Mouse (Mus musculus) ES-E14 (cell line): ENCODE results near the gene Slc15a1. TPM values are rescaled to one million over a fixed set of nuclear protein-coding genes. Genes with fewer than 3 reads are reported as not detected.
A peak's percentile ranks its signal among the peaks of the same experiment; 100 is the strongest.

Experiments used
- DNase-seq: peaks from one replicate; pipeline ENCODE4 v3.0.0-alpha.2; 2013; ENCODE audit warnings: low read depth, low spot score
- H3K27ac ChIP-seq: 2 replicates; pipeline ENCODE4 v1.5.1; 2012; ENCODE audit warnings: low read depth, mild to moderate bottlenecking, low read length, moderate library complexity, mixed read lengths; ENCODE audit not compliant: poor library complexity, insufficient read depth, severe bottlenecking
- H3K36me3 ChIP-seq: 2 replicates; pipeline ENCODE4 v1.6.1; 2012; ENCODE audit warnings: mild to moderate bottlenecking, low read length, moderate library complexity, mixed read lengths; ENCODE audit not compliant: control insufficient read depth, poor library complexity, insufficient read depth, severe bottlenecking
- H3K4me1 ChIP-seq, 2 experiments: fragments of 150-350 bp in 1 of 2; sonication (generic) in 1 of 2; 2 replicates each; pipeline ENCODE4 v1.6.1; 2012; ENCODE audit warnings: low read length in 2 of 2, mild to moderate bottlenecking in 1 of 2, mixed read lengths in 1 of 2; ENCODE audit not compliant: control insufficient read depth in 2 of 2, insufficient read depth in 2 of 2, poor library complexity in 1 of 2
- H3K4me3 ChIP-seq, 2 experiments: fragments of 150-350 bp in 1 of 2; sonication (generic) in 1 of 2; 2 replicates each; pipeline ENCODE4 v1.5.1; 2012; ENCODE audit warnings: low read length in 2 of 2, low read depth in 1 of 2, mild to moderate bottlenecking in 1 of 2, mixed read lengths in 1 of 2; ENCODE audit not compliant: insufficient read depth in 1 of 2, poor library complexity in 1 of 2, severe bottlenecking in 1 of 2
- H3K9ac ChIP-seq: 2 replicates; pipeline ENCODE4 v1.6.1; 2012; ENCODE audit warnings: low read depth, mild to moderate bottlenecking, low read length, mixed read lengths; ENCODE audit not compliant: poor library complexity, insufficient read depth, severe bottlenecking
- H3K9me3 ChIP-seq: fragments of 150-350 bp; sonication (generic); 2 replicates; pipeline ENCODE4 v1.6.1; 2012; ENCODE audit warnings: low read depth, mild to moderate bottlenecking, low read length; ENCODE audit not compliant: control insufficient read depth, insufficient read depth
- CHD2 ChIP-seq: IDR thresholded peaks from 2 replicates; pipeline ENCODE4 v1.6.1; 2014; ENCODE audit warnings: mild to moderate bottlenecking, low read depth, low read length, inconsistent platforms
- HCFC1 ChIP-seq: IDR thresholded peaks from 2 replicates; pipeline ENCODE4 v1.6.1; 2012; ENCODE audit warnings: low read length, inconsistent platforms, borderline replicate concordance; ENCODE audit not compliant: insufficient read depth
- MAFK ChIP-seq: IDR thresholded peaks from 2 replicates; pipeline ENCODE4 v1.6.1; 2014; ENCODE audit warnings: mild to moderate bottlenecking, low read depth, low read length, inconsistent platforms; ENCODE audit not compliant: insufficient read depth
- ZC3H11A ChIP-seq: IDR thresholded peaks from 2 replicates; pipeline ENCODE4 v1.6.1; 2012; ENCODE audit warnings: low read depth, mild to moderate bottlenecking, inconsistent platforms, low read length, borderline replicate concordance
- ZNF384 ChIP-seq: IDR thresholded peaks from 2 replicates; pipeline ENCODE4 v1.6.1; 2012; ENCODE audit warnings: low read depth, low read length, inconsistent platforms
- in situ Hi-C, 2 experiments: fragments of 600-800 bp; cut with MboI; formaldehyde crosslinking; loops; one replicate each; pipeline ENCODE4 v1.15.1; 2025; ENCODE audit warnings: low sequenced_read_pairs in 2 of 2, inconsistent platforms in 1 of 2; ENCODE audit not compliant: unreplicated experiment in 2 of 2
- total RNA-seq: library from RNA; depleted of rRNA; stranded (reverse); fragments of 300-350 nt; gene quantifications from 2 replicates; pipeline ENCODE4 v1.2.3, GENCODE M21; 2012

The Slc15a1 gene
- total RNA-seq, 1 experiment, result 4.6 TPM

DNA sequence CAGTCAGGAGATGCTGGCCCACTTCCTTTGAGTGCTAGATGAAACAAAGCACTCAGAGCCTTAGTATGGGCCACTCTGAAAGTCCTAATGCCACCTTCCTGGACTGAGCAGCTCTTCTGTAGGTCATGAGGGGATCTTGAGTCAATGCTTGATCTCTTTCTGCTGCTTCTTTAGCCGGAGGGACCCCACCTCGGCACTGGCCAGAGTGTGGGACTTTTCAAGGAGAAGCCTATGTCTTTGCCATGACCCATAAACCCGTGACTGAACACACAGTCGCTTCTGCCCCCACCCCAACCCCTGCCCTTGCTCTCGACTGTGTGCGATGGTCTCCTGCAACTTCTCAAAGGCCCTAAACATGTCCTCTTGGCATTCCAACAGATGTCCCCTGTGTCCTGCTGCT is 52.8 kb downstream of the Slc15a1 start:
- TF ChIP-seq HCFC1 (no peak), CHD2 (no peak), ZC3H11A (no peak), ZNF384 (no peak), MAFK (no peak)
- H3K36me3 ChIP-seq, result no peaks in the 10 kb centered on the region
- no peak overlapping the region for H3K27ac ChIP-seq
- H3K9me3 ChIP-seq, result no peaks in the 10 kb centered on the region
- no peak overlapping the region for H3K9ac ChIP-seq
- in situ Hi-C loops, result no loop called here
- H3K4me1 ChIP-seq, result peaks cover 0 to 4% of the 10 kb centered on the region in 2 experiments; a peak in 1 of 4 replicates
- H3K4me3 ChIP-seq, result no peak overlapping the region
- no peak for DNase-seq

GRCm38 (mm10) chr14:121451424-121452029 is 53.5 kb downstream of the Slc15a1 start:
- H3K9ac ChIP-seq, result no peak overlapping the region
- TF ChIP-seq MAFK (no peak), ZC3H11A (no peak), CHD2 (no peak), ZNF384 (no peak), HCFC1 (no peak)
- in situ Hi-C loops, result no loop called here
- H3K4me1 ChIP-seq, result peaks cover 0 to 2% of the 10 kb centered on the region in 2 experiments; a peak in 1 of 4 replicates
- no peaks in the 10 kb centered on the region for H3K36me3 ChIP-seq
- DNase-seq, result no peak
- H3K4me3 ChIP-seq, result no peak overlapping the region
- no peaks in the 10 kb centered on the region for H3K9me3 ChIP-seq
- H3K27ac ChIP-seq, result no peak overlapping the region

DNA sequence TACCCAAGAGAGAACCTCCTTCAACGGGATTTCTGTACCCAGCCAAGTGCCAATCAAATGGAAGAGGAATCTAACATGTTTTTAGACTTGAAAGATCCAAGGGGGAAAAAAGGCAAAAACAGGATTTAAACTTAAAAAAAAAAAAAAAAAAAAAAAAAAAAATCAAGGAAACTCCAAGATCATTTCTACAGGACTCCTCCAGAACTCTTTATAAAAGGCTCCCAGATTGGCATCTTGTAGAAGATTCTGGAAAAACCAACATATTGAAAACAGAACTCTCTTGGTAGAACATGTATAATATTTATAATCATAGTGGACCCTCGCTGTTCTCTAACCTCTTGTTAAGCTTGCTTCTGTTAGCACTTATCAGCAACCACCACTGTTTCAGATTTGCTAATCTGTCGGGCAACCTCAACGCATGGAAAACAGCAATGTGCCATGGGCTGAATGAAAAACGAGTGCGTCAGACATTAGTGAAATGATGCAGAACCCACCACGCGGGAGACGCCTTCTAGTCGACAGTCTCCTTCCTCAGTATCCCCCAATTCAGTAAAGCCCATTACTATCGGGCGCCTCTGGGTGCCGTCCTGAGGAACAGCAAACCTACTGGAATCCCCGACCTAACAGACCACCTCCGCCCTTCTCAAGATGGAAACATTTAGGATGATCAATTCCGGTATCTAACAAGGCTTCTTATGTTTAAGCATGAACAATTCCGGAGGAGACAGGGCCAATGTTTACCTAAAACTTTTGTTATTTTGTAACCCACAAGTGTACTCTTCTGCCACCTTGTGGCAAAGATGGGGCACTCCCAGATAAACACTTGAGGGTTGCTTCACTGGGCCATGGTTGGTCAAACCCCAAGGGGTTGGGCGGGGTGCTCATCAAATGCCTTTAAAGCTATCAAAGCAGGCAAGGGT is 54.3 kb downstream of the Slc15a1 start:
- in situ Hi-C loops, result no loop called here
- DNase-seq, result peak; percentile 64
- Histone ChIP-seq H3K9ac (peak overlapping the region; percentile 53; the same call in 1 of the 2 replicates), H3K36me3 (no peaks in the 10 kb centered on the region), H3K27ac (no peak overlapping the region), H3K9me3 (no peaks in the 10 kb centered on the region), H3K4me3 (peak overlapping the region in 1 of 2 experiments; percentile 43; a peak in 1 of 4 replicates), H3K4me1 (no peaks in the 10 kb centered on the region)
- TF ChIP-seq HCFC1, result no peak
- TF ChIP-seq ZNF384, result peak; percentile 74
- TF ChIP-seq ZC3H11A, result peak; percentile 67; the same call in 1 of the 2 replicates

DNA sequence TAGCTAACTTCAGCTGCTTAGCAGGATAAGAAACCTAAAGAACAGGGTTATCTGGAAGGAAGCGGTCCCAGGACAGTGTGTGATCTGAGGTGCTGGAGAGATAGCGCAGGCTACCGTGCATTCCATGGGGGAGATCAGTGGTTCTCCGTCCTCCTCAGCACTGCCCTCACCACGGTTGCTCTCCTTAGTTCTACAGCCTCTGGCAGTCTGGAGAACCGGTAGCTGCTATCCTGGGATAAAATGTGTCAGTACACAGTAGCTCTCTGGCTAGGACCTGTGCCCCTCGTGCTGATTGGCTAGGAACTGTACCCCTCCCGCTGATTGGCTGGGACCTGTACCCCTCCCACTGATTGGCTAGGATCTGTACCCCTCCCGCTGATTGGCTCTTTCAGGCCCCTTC is 58.1 kb downstream of the Slc15a1 start:
- Histone ChIP-seq H3K9ac (no peak overlapping the region), H3K36me3 (no peaks in the 10 kb centered on the region), H3K9me3 (no peaks in the 10 kb centered on the region), H3K27ac (no peak overlapping the region), H3K4me3 (peak overlapping the region in 1 of 2 experiments; percentile 77; a peak in 2 of 4 replicates), H3K4me1 (no peaks in the 10 kb centered on the region)
- DNase-seq, result peak; percentile 58
- in situ Hi-C loops, result loop anchor here (25.0 kb wide), 2 partner anchors 185 to 485 kb away; no protein-coding TSS in a partner anchor
- no peak for TF ChIP-seq HCFC1
- TF ChIP-seq CHD2, result peak; percentile 86
- TF ChIP-seq MAFK, result no peak
- no peak for TF ChIP-seq ZC3H11A
- TF ChIP-seq ZNF384, result no peak
